Mouse (Mus musculus) stomach, embryonic 16.5 days (tissue): ENCODE measurements around the gene Kif21b. TPM values are rescaled to one million over a fixed set of nuclear protein-coding genes. Genes with fewer than 3 reads are reported as not detected.
A peak's percentile ranks its signal among the peaks of the same experiment; 100 is the strongest.

Experiments
- ATAC-seq: fragments of 200-750 bp; cut with Nextera tagmentation; 2 replicates; pipeline ENCODE4 v1.8.0; 2017; ENCODE audit warnings: moderate number of reproducible peaks, moderate TSS enrichment; ENCODE audit not compliant: insufficient read depth, low FRiP score
- H3K27ac ChIP-seq: fragments of 300-500 bp; sonication (generic); 2 replicates; pipeline ENCODE4 v1.5.1; 2014; ENCODE audit warnings: low read length
- H3K27me3 ChIP-seq: fragments of 300-500 bp; sonication (generic); 2 replicates; pipeline ENCODE4 v1.6.1; 2014; ENCODE audit warnings: low read length, control low read depth, mixed read lengths; ENCODE audit not compliant: control insufficient read depth, insufficient read depth
- H3K36me3 ChIP-seq: fragments of 300-500 bp; sonication (generic); 2 replicates; pipeline ENCODE4 v1.6.1; 2014; ENCODE audit warnings: low read length; ENCODE audit not compliant: control insufficient read depth, insufficient read depth
- H3K4me1 ChIP-seq: fragments of 300-500 bp; sonication (generic); 2 replicates; pipeline ENCODE4 v1.6.1; 2014; ENCODE audit warnings: low read length, control low read depth, mixed read lengths; ENCODE audit not compliant: control insufficient read depth, insufficient read depth
- H3K4me2 ChIP-seq: fragments of 300-500 bp; sonication (generic); 2 replicates; pipeline ENCODE4 v1.6.1; 2014; ENCODE audit warnings: low read depth, low read length, mixed read lengths
- H3K4me3 ChIP-seq: fragments of 300-500 bp; sonication (generic); replicated peaks from 2 replicates; pipeline ENCODE4 v1.5.1; 2014; ENCODE audit warnings: mild to moderate bottlenecking, low read length
- H3K9ac ChIP-seq: fragments of 300-500 bp; sonication (generic); 2 replicates; pipeline ENCODE4 v1.6.1; 2014; ENCODE audit warnings: low read length
- H3K9me3 ChIP-seq: fragments of 300-500 bp; sonication (generic); replicated peaks from 2 replicates; pipeline ENCODE4 v1.6.1; 2016; ENCODE audit warnings: low read length, control low read depth; ENCODE audit not compliant: control insufficient read depth
- WGBS: fragments of 180-500 bp; shearing (Covaris S2); extraction: QIAGEN DNeasy Blood & Tissue Kit; methylation state at CpG from one replicate; pipeline ENCODE4 v1.1.7; 2014; 5-methylcytosine and 5-hydroxymethylcytosine counted together
- polyA plus RNA-seq: library from polyadenylated mRNA; unstranded; fragments of >200 nt; fragmentation: Nextera tagmentation; extraction: Ambion mirVana; gene quantifications from 2 replicates; pipeline ENCODE4 v1.2.1, GENCODE M21; 2015

Gene Kif21b
- polyA plus RNA-seq = 2.2 and 2.3 TPM in 2 replicates

GRCm38 (mm10) chr1:136130951-136131558 lies at the start of gene Kif21b:
Gene Kif21b (plus strand): TSS chr1:136131389.
- Histone ChIP-seq H3K4me3 (peak within 1 kb of the TSS; percentile 87), H3K4me1 (peaks cover 79% of the 10 kb centered on the region), H3K9ac (peak within 1 kb of the TSS; percentile 89), H3K9me3 (no peaks in the 10 kb centered on the region), H3K27me3 (no peaks in the 10 kb centered on the region), H3K36me3 (no peaks in the 10 kb centered on the region), H3K4me2 (peak within 1 kb of the TSS; percentile 100), H3K27ac (peak within 1 kb of the TSS; percentile 34; the same call in 1 of the 2 replicates)
- 2% methylated on average over 42 of the region's 42 CpGs for WGBS
- peak; percentile 91 for ATAC-seq

DNA sequence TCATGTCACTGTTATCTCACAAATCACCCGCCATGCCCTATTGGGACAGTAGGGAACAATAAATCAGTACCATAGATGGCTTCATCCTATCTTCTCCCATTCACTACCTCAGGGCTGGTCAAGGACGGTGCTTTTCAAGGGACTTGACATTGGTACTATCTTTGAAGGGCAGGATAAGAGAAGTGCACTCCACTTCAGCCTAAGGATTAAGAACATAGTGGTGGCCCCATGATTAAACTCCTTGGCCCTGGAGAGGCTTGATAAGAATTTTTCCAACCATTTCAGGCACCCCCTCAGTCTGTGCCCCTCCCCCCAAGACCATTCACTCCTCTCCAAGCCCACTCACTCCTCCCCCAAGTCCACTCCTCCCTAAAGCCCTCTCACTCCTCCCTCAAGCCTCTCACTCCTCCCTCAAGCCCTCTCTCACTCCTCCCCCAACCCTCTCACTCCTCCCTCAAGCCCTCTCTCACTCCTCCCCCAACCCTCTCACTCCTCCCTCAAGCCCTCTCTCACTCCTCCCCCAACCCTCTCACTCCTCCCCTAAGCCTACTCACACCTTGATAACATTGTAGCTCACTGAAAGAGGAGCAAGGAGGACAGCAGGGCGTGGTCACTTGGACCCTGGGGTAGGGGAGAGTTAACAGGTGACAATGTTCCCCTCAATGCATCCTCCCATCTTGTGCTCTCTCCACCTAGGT lies 45.1 kb upstream of the Kif21b start:
- H3K27ac ChIP-seq = no peak overlapping the region
- H3K27me3 ChIP-seq = no peaks in the 10 kb centered on the region
- no peaks in the 10 kb centered on the region for H3K36me3 ChIP-seq
- WGBS = 82% methylated on average over 3 of the region's 3 CpGs
- no peaks in the 10 kb centered on the region for H3K4me1 ChIP-seq
- no peak overlapping the region for H3K9ac ChIP-seq
- H3K4me2 ChIP-seq = no peak overlapping the region
- 0 out of 2 replicates have a peak, but pooled peaks cover 4% of the 10 kb centered on the region for H3K9me3 ChIP-seq
- no peak overlapping the region for H3K4me3 ChIP-seq
- ATAC-seq = no peak

DNA sequence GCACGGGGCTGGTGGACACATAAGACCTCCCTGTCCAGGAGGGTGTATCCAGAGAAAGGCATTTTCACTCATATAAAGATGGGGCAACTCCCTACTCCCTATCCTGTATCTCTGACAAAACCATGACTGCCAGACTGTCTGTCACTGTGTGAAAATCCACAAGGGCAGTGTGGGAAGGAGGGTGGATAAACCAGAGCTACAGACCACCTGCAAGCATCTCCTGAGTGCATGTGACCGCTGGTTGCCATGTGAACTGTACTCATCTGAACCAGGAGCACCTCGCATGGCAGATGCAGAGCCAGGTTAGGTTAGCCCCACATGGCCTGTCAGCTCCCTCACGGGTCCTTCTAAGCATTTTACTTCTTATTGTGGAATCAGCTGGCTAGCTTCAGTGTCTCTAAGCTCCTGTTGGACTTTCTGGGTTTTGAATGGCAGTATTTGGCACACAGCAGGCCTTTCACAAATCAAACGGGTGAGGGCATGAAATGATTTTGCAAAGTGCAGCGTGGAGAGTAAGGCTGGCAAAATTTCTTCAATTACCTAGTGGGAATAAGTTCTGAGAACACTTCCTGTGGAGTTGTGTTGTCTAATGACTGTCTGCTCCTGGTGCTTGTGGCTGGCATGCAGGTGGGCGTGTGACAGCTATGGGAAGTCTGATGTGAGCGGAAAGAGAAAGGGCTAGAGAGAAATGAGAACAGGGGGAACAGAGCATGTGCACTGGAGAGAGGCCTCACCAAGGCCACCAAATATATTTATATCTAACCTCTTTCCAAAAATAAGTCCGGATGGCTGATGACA lies 41.6 kb upstream of the Kif21b start:
- Histone ChIP-seq H3K4me3 (no peak overlapping the region), H3K27me3 (no peaks in the 10 kb centered on the region), H3K4me2 (no peak overlapping the region), H3K9me3 (no peaks in the 10 kb centered on the region), H3K9ac (no peak overlapping the region), H3K4me1 (no peaks in the 10 kb centered on the region), H3K36me3 (no peaks in the 10 kb centered on the region), H3K27ac (no peak overlapping the region)
- ATAC-seq = no peak
- 73% methylated on average over 9 of the region's 9 CpGs for WGBS

- H3K4me1 ChIP-seq = no peaks in the 10 kb centered on the region
- WGBS = 68% methylated on average over 3 of the region's 3 CpGs
- no peaks in the 10 kb centered on the region for H3K9me3 ChIP-seq
- no peak overlapping the region for H3K4me3 ChIP-seq
- no peak overlapping the region for H3K4me2 ChIP-seq
- no peak overlapping the region for H3K9ac ChIP-seq
- H3K27ac ChIP-seq = no peak overlapping the region
- no peaks in the 10 kb centered on the region for H3K36me3 ChIP-seq
- H3K27me3 ChIP-seq = no peaks in the 10 kb centered on the region
- ATAC-seq = no peak
These were observed 37.5 kb upstream of the Kif21b start for GRCm38 (mm10) chr1:136093726-136094125.

DNA sequence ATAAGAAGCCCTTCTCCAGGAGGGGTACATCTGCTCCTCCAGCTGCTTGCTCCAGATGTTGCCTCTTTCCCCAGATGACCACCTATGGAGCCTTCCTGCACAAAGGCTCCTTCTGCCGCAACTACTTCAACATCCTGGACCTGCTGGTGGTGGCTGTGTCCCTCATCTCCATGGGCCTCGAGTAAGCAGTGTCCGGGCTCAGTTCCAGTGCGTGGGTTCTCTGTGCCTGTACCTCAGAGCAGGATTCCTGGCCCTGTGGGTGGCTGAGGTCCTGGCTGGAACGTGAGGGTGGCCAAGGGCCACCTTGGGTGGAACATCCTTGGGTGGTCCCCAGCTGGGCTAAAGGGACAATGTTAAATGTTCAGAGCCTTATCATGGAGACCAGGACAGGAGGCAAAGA lies 36.4 kb upstream of the Kif21b start:
- WGBS = 71% methylated on average over 5 of the region's 5 CpGs
- H3K4me1 ChIP-seq = no peaks in the 10 kb centered on the region
- H3K27me3 ChIP-seq = no peaks in the 10 kb centered on the region
- ATAC-seq = no peak
- no peak overlapping the region for H3K27ac ChIP-seq
- H3K9ac ChIP-seq = no peak overlapping the region
- H3K36me3 ChIP-seq = no peaks in the 10 kb centered on the region
- no peak overlapping the region for H3K4me2 ChIP-seq
- no peak overlapping the region for H3K4me3 ChIP-seq
- H3K9me3 ChIP-seq = no peaks in the 10 kb centered on the region

GRCm38 (mm10) chr1:136102094-136102493 lies 29.1 kb upstream of the Kif21b start:
- no peak overlapping the region for H3K4me3 ChIP-seq
- no peaks in the 10 kb centered on the region for H3K9me3 ChIP-seq
- no peaks in the 10 kb centered on the region for H3K36me3 ChIP-seq
- 69% methylated on average over 4 of the region's 4 CpGs for WGBS
- H3K4me2 ChIP-seq = no peak overlapping the region
- no peak for ATAC-seq
- H3K9ac ChIP-seq = no peak overlapping the region
- H3K27ac ChIP-seq = no peak overlapping the region
- no peaks in the 10 kb centered on the region for H3K27me3 ChIP-seq
- H3K4me1 ChIP-seq = no peaks in the 10 kb centered on the region

DNA sequence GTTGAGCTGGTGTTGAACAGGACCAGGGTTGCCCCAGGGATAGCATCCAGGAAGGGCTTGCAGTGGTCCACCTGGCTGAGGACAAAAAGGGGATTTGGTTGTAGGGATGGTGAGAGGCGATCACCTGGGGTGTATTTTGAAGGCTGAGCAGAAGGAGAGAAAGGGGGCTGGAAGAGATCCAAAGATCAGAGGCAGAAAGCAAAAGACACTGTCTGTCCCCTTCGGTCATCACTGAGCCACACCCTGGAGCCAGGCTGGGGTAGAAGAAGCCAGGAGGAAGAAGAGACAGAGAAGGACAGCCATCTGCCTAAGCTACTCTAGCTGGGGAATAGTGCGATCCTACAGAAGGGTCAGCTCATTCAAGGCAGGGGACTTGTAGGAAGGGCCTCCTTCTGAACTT lies 28.6 kb upstream of the Kif21b start:
- Histone ChIP-seq H3K9me3 (no peaks in the 10 kb centered on the region), H3K4me1 (no peaks in the 10 kb centered on the region), H3K36me3 (no peaks in the 10 kb centered on the region), H3K4me2 (no peak overlapping the region), H3K9ac (no peak overlapping the region), H3K27me3 (no peaks in the 10 kb centered on the region), H3K27ac (no peak overlapping the region), H3K4me3 (no peak overlapping the region)
- 68% methylated on average over 3 of the region's 3 CpGs for WGBS
- no peak for ATAC-seq

GRCm38 (mm10) chr1:136102981-136103380 lies 28.2 kb upstream of the Kif21b start:
- no peak overlapping the region for H3K4me2 ChIP-seq
- no peaks in the 10 kb centered on the region for H3K9me3 ChIP-seq
- no peaks in the 10 kb centered on the region for H3K27me3 ChIP-seq
- no peak overlapping the region for H3K4me3 ChIP-seq
- no peak for ATAC-seq
- WGBS = 60% methylated on average over 2 of the region's 2 CpGs
- H3K27ac ChIP-seq = no peak overlapping the region
- H3K4me1 ChIP-seq = no peaks in the 10 kb centered on the region
- H3K36me3 ChIP-seq = no peaks in the 10 kb centered on the region
- H3K9ac ChIP-seq = no peak overlapping the region

DNA sequence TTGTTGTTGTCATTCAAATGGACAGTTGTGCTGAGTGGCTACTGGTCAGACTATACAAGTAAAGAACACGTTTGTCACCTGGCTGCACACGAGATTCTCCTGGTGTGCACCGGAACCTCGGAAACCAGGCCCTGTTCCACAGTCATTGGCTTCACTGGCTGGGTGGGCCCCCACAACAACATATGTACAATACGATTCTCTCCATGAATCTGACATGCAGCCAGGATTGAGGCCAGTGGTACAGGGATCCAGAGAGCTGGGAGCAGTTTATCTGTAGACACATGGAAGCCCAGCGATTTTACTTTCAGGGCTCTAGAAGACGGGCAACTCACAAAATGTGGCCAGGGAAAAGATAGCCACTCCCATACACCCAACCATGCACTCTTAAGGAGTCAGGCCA lies 27.5 kb upstream of the Kif21b start:
- WGBS = 78% methylated on average over 7 of the region's 7 CpGs
- H3K9ac ChIP-seq = no peak overlapping the region
- no peak overlapping the region for H3K4me2 ChIP-seq
- no peaks in the 10 kb centered on the region for H3K4me1 ChIP-seq
- no peaks in the 10 kb centered on the region for H3K9me3 ChIP-seq
- H3K36me3 ChIP-seq = no peaks in the 10 kb centered on the region
- no peak for ATAC-seq
- no peak overlapping the region for H3K4me3 ChIP-seq
- H3K27ac ChIP-seq = no peak overlapping the region
- H3K27me3 ChIP-seq = no peaks in the 10 kb centered on the region
